Mouse (Mus musculus) frontal cortex, adult 2 months (tissue): ENCODE measurements around the gene Pdk1. TPM values are rescaled to one million over a fixed set of nuclear protein-coding genes. Genes with fewer than 3 reads are reported as not detected.
A peak's percentile ranks its signal among the peaks of the same experiment; 100 is the strongest.
"Not testable (repeated sequence)": the region's sequence is repeated elsewhere in the genome, so short reads cannot be mapped to it uniquely, and the experiment has no call there.

ENCODE experiments used
- DNase-seq, 2 experiments: peaks; one replicate each; pipeline ENCODE4 v3.0.0; 2022; ENCODE audit warnings: low spot score in 1 of 2; ENCODE audit errors: extremely low spot score in 1 of 2
- polyA plus RNA-seq: library from polyadenylated mRNA; depleted of rRNA; stranded (reverse); fragments of >200 nt; gene quantifications from 2 replicates; pipeline ENCODE4 v1.2.3, GENCODE M21; 2012

The Pdk1 gene
- polyA plus RNA-seq, 1 experiment: 28.5 TPM

GRCm38 (mm10) chr2:71873474-71874322 lies 674 bp downstream of the Pdk1 start:
- peak in 1 of 2 experiments; percentile 37 for DNase-seq

- no peak for DNase-seq
Measured at GRCm38 (mm10) chr2:71874422-71874821, 1.4 kb downstream of the Pdk1 start.

- DNase-seq: no peak
Measured at GRCm38 (mm10) chr2:71874836-71875235, 1.8 kb downstream of the Pdk1 start.

- DNase-seq: no peak
Measured at GRCm38 (mm10) chr2:71877865-71878264, 4.8 kb downstream of the Pdk1 start.

GRCm38 (mm10) chr2:71878441-71878840 lies 5.4 kb downstream of the Pdk1 start:
- DNase-seq: no peak

GRCm38 (mm10) chr2:71878943-71879342 lies 5.9 kb downstream of the Pdk1 start:
- DNase-seq: no peak

GRCm38 (mm10) chr2:71882914-71883651 lies 10.1 kb downstream of the Pdk1 start:
- no peak for DNase-seq

- no peak for DNase-seq
Measured at GRCm38 (mm10) chr2:71887269-71887668, 14.2 kb downstream of the Pdk1 start.

GRCm38 (mm10) chr2:71888437-71888836 lies 15.4 kb downstream of the Pdk1 start:
- no peak for DNase-seq

- DNase-seq: no peak
Measured at GRCm38 (mm10) chr2:71891536-71891935, 18.5 kb downstream of the Pdk1 start.

- no peak for DNase-seq
Measured at GRCm38 (mm10) chr2:71892741-71893349, 19.8 kb downstream of the Pdk1 start.

- no peak for DNase-seq
Measured at GRCm38 (mm10) chr2:71895596-71896286, 22.7 kb downstream of the Pdk1 start.

- DNase-seq: no peak
Measured at GRCm38 (mm10) chr2:71897420-71897819, 24.4 kb downstream of the Pdk1 start.

- peak in 1 of 2 experiments; percentile 73 for DNase-seq
Measured at GRCm38 (mm10) chr2:71898335-71898856, 25.4 kb downstream of the Pdk1 start.

GRCm38 (mm10) chr2:71899886-71900285 lies 26.9 kb downstream of the Pdk1 start:
- DNase-seq: no peak

GRCm38 (mm10) chr2:71905154-71905553 lies 32.1 kb downstream of the Pdk1 start:
- no peak for DNase-seq

GRCm38 (mm10) chr2:71906356-71906755 lies 33.3 kb downstream of the Pdk1 start:
- DNase-seq: not testable (repeated sequence)

- peak in 1 of 2 experiments; percentile 10 for DNase-seq
Measured at GRCm38 (mm10) chr2:71913911-71914310, 40.9 kb downstream of the Pdk1 start.

GRCm38 (mm10) chr2:71919227-71919647 lies 46.2 kb downstream of the Pdk1 start:
- peak in 1 of 2 experiments; percentile 35 for DNase-seq

- not testable (repeated sequence) for DNase-seq
Measured at GRCm38 (mm10) chr2:71924931-71925330, 51.9 kb downstream of the Pdk1 start.
